Mouse (Mus musculus): ENCODE data around the gene Spesp1.

The Spesp1 gene

GRCm38 (mm10) chr9:62245612-62246379 lies 36.2 kb downstream of the Spesp1 start:
- DNase-seq (ENCODE audit: low spot score): no peak

- DNase-seq (ENCODE audit: low spot score): no peak
Measured at GRCm38 (mm10) chr9:62244612-62245010, 37.4 kb downstream of the Spesp1 start.

DNA sequence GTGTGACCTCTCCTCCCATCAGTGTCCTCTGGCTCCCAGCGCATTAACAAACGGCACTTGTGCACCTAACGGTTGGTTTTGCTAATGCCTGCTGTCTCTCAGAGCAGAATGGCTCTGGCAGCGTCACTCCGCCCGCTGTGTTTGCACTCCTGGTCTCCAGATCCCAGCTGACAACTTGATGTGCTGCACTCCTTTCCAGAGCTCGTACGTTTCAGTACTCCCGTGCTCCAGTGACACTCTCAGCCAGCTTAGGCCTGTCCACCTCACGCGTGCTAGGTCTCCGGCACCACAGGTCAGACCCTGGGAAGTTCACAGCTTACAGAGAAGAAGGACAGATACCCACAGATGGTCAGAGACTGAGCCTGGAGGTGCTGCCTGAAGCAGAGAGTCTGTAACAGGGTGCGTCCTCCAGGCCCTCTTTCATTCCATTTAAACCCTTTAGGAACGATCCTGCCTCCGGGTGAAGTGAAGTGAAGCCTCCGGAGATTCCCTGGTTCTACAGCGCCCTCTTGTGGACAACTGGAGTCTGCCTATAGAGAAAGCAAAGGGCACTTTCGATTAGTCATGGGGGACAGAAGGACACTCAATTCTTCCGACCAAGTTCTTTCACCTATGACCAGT lies 37.9 kb downstream of the Spesp1 start:
- peak; percentile 98 for DNase-seq (ENCODE audit: low spot score)

GRCm38 (mm10) chr9:62240036-62240435 lies 42.0 kb downstream of the Spesp1 start:
- no peak for DNase-seq (ENCODE audit: low spot score)

GRCm38 (mm10) chr9:62237381-62237980 lies 44.5 kb downstream of the Spesp1 start:
- DNase-seq (ENCODE audit: low spot score): no peak

- DNase-seq (ENCODE audit: low spot score): no peak
Measured at GRCm38 (mm10) chr9:62235501-62235900, 46.5 kb downstream of the Spesp1 start.

DNA sequence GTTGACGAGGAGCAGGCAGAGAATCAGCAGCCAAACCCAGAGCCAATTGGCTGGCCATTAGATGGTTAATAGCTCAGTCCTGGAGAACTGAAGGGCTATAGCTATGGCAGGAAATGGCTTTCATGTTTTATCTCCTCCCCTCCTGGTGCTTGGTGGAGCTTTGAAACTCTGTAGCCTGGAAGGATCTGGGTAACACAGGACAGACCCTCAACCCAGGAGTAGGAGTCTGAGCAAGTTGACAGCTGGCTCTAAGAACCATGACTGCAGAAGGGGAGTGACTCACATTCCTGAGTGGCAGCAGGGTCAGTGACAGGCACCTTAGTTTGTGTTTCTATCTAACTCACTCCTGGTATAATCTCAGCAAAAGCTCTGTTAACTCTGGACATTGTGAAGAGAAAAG lies 49.4 kb downstream of the Spesp1 start:
- DNase-seq (ENCODE audit: low spot score): no peak

DNA sequence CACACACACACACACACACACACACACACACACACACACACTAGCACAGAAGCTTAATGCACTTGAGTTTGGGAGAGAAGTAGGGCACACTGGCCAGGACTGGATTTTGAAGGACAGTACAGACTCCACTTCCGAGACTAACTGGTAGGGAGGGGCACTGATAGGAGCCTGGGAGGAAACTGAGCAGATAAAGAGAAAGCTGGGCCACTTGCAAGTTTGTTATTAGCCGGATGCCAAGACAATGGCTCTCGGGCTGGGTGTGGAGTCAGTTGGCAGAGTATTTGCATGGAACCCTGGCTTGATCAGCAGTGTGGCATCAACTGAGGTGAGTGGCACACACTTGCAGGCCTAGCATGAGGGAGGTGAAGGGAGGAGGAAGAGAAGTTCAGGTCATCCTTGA lies 51.0 kb downstream of the Spesp1 start:
- DNase-seq (ENCODE audit: low spot score): no peak

- DNase-seq (ENCODE audit: low spot score): no peak
Measured at GRCm38 (mm10) chr9:62229985-62230384, 52.0 kb downstream of the Spesp1 start.

DNA sequence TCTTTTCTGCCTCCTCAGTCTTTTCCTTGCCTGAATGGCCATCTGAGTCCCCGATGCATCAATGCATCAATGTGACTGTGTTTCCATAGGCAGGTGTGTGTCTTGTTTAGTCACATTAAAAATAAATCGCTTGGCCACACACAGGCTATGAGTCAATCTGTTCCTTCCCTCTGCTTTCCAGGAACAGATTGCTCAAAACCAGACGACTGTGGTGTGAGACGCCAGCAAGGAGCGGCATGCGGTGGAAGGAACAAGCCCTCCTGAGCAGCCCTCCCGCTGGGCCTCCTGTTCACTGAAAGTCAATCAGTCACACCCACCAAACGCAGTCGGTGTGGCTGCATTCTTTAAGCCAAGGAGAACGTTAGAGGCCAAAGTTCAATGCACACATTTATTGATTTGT lies 59.5 kb downstream of the Spesp1 start:
- DNase-seq (ENCODE audit: low spot score): peak; percentile 50

DNA sequence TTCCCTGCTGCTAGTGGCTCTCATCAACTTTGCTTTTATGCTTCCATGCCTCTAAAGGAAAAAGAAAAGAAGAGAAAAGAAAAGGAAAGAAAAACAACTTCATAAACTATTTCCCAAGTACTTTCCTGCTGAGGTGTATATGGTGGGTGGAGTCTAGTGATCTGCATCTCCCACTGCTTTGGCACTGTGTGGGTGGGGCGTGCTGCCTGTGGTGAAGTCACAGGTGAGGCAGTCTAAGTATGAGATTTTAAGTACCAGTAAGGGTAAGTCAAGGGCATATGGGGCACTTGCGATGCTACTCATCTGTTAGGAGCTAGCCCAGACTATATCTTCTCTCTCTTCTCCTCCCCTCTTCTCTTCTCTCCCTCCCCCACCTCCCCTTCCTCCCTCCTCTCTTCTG lies 60.0 kb downstream of the Spesp1 start:
- DNase-seq (ENCODE audit: low spot score): no peak
